Mouse (Mus musculus): ENCODE measurements around the gene Stk40. TPM values are rescaled to one million over a fixed set of nuclear protein-coding genes. Genes with fewer than 3 reads are reported as not detected.

The Stk40 gene
- polyA plus RNA-seq, 1 experiment: 25.9 TPM

- Histone ChIP-seq H3K4me3 (no peak overlapping the region), H3K36me3 (ENCODE audit: control insufficient read depth, insufficient read depth) (peaks cover 7% of the 10 kb centered on the region), H3ac (ENCODE audit: control insufficient read depth, insufficient read length) (no peak overlapping the region), H3K4me2 (ENCODE audit: low read depth) (peak overlapping the region; percentile 10), H3K79me2 (ENCODE audit: control insufficient read depth, insufficient read depth) (peaks cover 90% of the 10 kb centered on the region), H3K27me3 (ENCODE audit: control insufficient read depth, insufficient read depth, insufficient read length) (no peaks in the 10 kb centered on the region)
- TF ChIP-seq TCF3 (IDR thresholded peaks at IDR 0.05; ENCODE audit: insufficient read length, low read depth) (no peak), USF1 (IDR thresholded peaks at IDR 0.05; ENCODE audit: low read depth) (no peak), POLR2A (IDR thresholded peaks at IDR 0.05; ENCODE audit: insufficient read length, low read depth) (no peak), MYOG (IDR thresholded peaks at IDR 0.05; ENCODE audit: control insufficient read depth in 1 of 3, insufficient read depth in 1 of 3, insufficient read length in 2 of 3, low read depth in 2 of 3) (no peak), REST (IDR thresholded peaks at IDR 0.05; ENCODE audit: insufficient read depth, insufficient read length) (no peak), MAX (IDR thresholded peaks at IDR 0.05; ENCODE audit: low read depth) (no peak), CEBPB (IDR thresholded peaks at IDR 0.05; ENCODE audit: insufficient read depth, poor library complexity, severe bottlenecking) (no peak)
Observed at GRCm38 (mm10) chr4:126115411-126115810, 11.7 kb downstream of the Stk40 start.

GRCm38 (mm10) chr4:126115871-126116521, 12.2 kb downstream of the Stk40 start:
- peaks cover 12% of the 10 kb centered on the region for H3K36me3 ChIP-seq (ENCODE audit: control insufficient read depth, insufficient read depth)
- TF ChIP-seq POLR2AphosphoS2 (IDR thresholded peaks at IDR 0.05; ENCODE audit: insufficient read length, low read depth) (no peak), CEBPB (IDR thresholded peaks at IDR 0.05; ENCODE audit: insufficient read depth, poor library complexity, severe bottlenecking) (no peak), MYOD1 (IDR thresholded peaks at IDR 0.05; ENCODE audit: control insufficient read depth in 1 of 3, insufficient read length in 2 of 3, low read depth in 2 of 3) (peak in 2 of 3 experiments; percentile 91 to 93), TCF12 (IDR thresholded peaks at IDR 0.05; ENCODE audit: insufficient read depth, poor library complexity, severe bottlenecking) (peak; percentile 59), TCF3 (IDR thresholded peaks at IDR 0.05; ENCODE audit: insufficient read length, low read depth) (peak; percentile 71), MYOG (IDR thresholded peaks at IDR 0.05; ENCODE audit: control insufficient read depth in 1 of 3, insufficient read depth in 1 of 3, insufficient read length in 2 of 3, low read depth in 2 of 3) (peak; percentile 70 to 90 (median 83))
- H3K27me3 ChIP-seq (ENCODE audit: control insufficient read depth, insufficient read depth, insufficient read length): no peaks in the 10 kb centered on the region
- H3ac ChIP-seq (ENCODE audit: control insufficient read depth, insufficient read length): no peak overlapping the region
- H3K4me2 ChIP-seq (ENCODE audit: low read depth): peak overlapping the region; percentile 10
- no peak overlapping the region for H3K4me3 ChIP-seq
- H3K79me2 ChIP-seq (ENCODE audit: control insufficient read depth, insufficient read depth): peaks cover 96% of the 10 kb centered on the region

- H3K79me2 ChIP-seq (ENCODE audit: control insufficient read depth, insufficient read depth): peaks cover 97% of the 10 kb centered on the region
- no peak overlapping the region for H3ac ChIP-seq (ENCODE audit: control insufficient read depth, insufficient read length)
- no peak overlapping the region for H3K4me2 ChIP-seq (ENCODE audit: low read depth)
- H3K36me3 ChIP-seq (ENCODE audit: control insufficient read depth, insufficient read depth): peaks cover 12% of the 10 kb centered on the region
- no peaks in the 10 kb centered on the region for H3K27me3 ChIP-seq (ENCODE audit: control insufficient read depth, insufficient read depth, insufficient read length)
- TF ChIP-seq USF1 (IDR thresholded peaks at IDR 0.05; ENCODE audit: low read depth) (no peak), TCF3 (IDR thresholded peaks at IDR 0.05; ENCODE audit: insufficient read length, low read depth) (no peak), MYOG (IDR thresholded peaks at IDR 0.05; ENCODE audit: control insufficient read depth in 1 of 3, insufficient read depth in 1 of 3, insufficient read length in 2 of 3, low read depth in 2 of 3) (no peak), MAX (IDR thresholded peaks at IDR 0.05; ENCODE audit: low read depth) (no peak), REST (IDR thresholded peaks at IDR 0.05; ENCODE audit: insufficient read depth, insufficient read length) (no peak), SRF (IDR thresholded peaks at IDR 0.05; ENCODE audit: control insufficient read depth, insufficient read length, low read depth) (no peak), TCF12 (IDR thresholded peaks at IDR 0.05; ENCODE audit: insufficient read depth, poor library complexity, severe bottlenecking) (no peak), MYOD1 (IDR thresholded peaks at IDR 0.05; ENCODE audit: control insufficient read depth in 1 of 3, insufficient read length in 2 of 3, low read depth in 2 of 3) (no peak), POLR2AphosphoS2 (IDR thresholded peaks at IDR 0.05; ENCODE audit: insufficient read length, low read depth) (no peak), POLR2A (IDR thresholded peaks at IDR 0.05; ENCODE audit: insufficient read length, low read depth) (no peak), CEBPB (IDR thresholded peaks at IDR 0.05; ENCODE audit: insufficient read depth, poor library complexity, severe bottlenecking) (no peak), E2F4 (IDR thresholded peaks at IDR 0.05; ENCODE audit: insufficient read depth) (no peak)
- no peak overlapping the region for H3K4me3 ChIP-seq
Observed at GRCm38 (mm10) chr4:126117116-126117515, 13.4 kb downstream of the Stk40 start.

- peaks cover 17% of the 10 kb centered on the region for H3K36me3 ChIP-seq (ENCODE audit: control insufficient read depth, insufficient read depth)
- no peak overlapping the region for H3ac ChIP-seq (ENCODE audit: control insufficient read depth, insufficient read length)
- peaks cover 94% of the 10 kb centered on the region for H3K79me2 ChIP-seq (ENCODE audit: control insufficient read depth, insufficient read depth)
- H3K4me2 ChIP-seq (ENCODE audit: low read depth): no peak overlapping the region
- H3K27me3 ChIP-seq (ENCODE audit: control insufficient read depth, insufficient read depth, insufficient read length): no peaks in the 10 kb centered on the region
- TF ChIP-seq POLR2AphosphoS2 (IDR thresholded peaks at IDR 0.05; ENCODE audit: insufficient read length, low read depth) (no peak), MYOD1 (IDR thresholded peaks at IDR 0.05; ENCODE audit: control insufficient read depth in 1 of 3, insufficient read length in 2 of 3, low read depth in 2 of 3) (peak in 1 of 3 experiments; percentile 17), MAX (IDR thresholded peaks at IDR 0.05; ENCODE audit: low read depth) (no peak)
- no peak overlapping the region for H3K4me3 ChIP-seq
Observed at GRCm38 (mm10) chr4:126118651-126119050, 14.9 kb downstream of the Stk40 start.

- Histone ChIP-seq H3K27me3 (ENCODE audit: control insufficient read depth, insufficient read depth, insufficient read length) (no peaks in the 10 kb centered on the region), H3ac (ENCODE audit: control insufficient read depth, insufficient read length) (no peak overlapping the region), H3K36me3 (ENCODE audit: control insufficient read depth, insufficient read depth) (peaks cover 21% of the 10 kb centered on the region), H3K79me2 (ENCODE audit: control insufficient read depth, insufficient read depth) (peaks cover 94% of the 10 kb centered on the region), H3K4me3 (no peak overlapping the region), H3K4me2 (ENCODE audit: low read depth) (no peak overlapping the region)
- TF ChIP-seq E2F4 (IDR thresholded peaks at IDR 0.05; ENCODE audit: insufficient read depth): no peak
- no peak for TF ChIP-seq REST (IDR thresholded peaks at IDR 0.05; ENCODE audit: insufficient read depth, insufficient read length)
- TF ChIP-seq USF1 (IDR thresholded peaks at IDR 0.05; ENCODE audit: low read depth): no peak
- TF ChIP-seq TCF12 (IDR thresholded peaks at IDR 0.05; ENCODE audit: insufficient read depth, poor library complexity, severe bottlenecking): no peak
- TF ChIP-seq SRF (IDR thresholded peaks at IDR 0.05; ENCODE audit: control insufficient read depth, insufficient read length, low read depth): no peak
- no peak for TF ChIP-seq TCF3 (IDR thresholded peaks at IDR 0.05; ENCODE audit: insufficient read length, low read depth)
- no peak for TF ChIP-seq MAX (IDR thresholded peaks at IDR 0.05; ENCODE audit: low read depth)
Observed at GRCm38 (mm10) chr4:126119051-126119450, 15.3 kb downstream of the Stk40 start.
